Mouse (Mus musculus): ENCODE data around the gene Pex6. TPM values are rescaled to one million over a fixed set of nuclear protein-coding genes. Genes with fewer than 3 reads are reported as not detected.
A peak's percentile ranks its signal among the peaks of the same experiment; 100 is the strongest.

The Pex6 gene
- total RNA-seq (2014; rRNA removed) = 37.8 and 38.5 TPM in 2 replicates
- polyA plus RNA-seq (2015; fragmentation: Nextera tagmentation; extraction: Ambion mirVana) = 17.6 and 18.3 TPM in 2 replicates

DNA sequence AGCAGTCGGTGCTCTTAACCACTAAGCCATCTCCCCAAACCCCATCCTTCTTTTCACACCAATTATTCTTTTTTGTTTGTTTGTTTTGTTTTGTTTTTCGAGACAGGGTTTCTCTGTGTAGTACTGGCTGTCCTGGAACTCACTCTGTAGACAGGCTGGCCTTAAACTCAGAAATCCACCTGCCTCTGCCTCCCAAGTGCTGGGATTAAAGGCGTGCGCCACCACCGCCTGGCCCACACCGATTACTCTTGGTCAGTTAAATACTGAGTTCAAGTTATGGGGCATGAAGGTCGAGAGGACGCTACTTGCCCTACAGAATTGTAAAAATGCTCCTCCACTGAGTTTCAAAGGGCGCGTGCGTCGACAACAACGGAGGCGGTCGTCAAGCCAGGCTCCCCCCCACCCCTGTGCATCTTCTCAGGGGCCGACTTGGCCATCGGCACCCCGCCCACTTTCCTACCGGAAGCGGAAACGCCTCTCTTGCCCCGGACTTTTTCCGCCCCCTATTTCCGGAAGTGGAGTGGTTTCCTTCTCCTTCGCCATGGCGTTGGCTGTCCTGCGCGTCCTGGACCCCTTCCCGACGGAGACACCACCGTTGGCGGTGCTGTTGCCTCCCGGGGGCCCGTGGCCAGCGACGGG lies at the start of gene Pex6:
TSS of gene Pex6 (plus strand) at position 505 of the 639 bp plus-strand sequence.
- DNase-seq (ENCODE audit: low spot score) (peak; percentile 96), ATAC-seq (ENCODE audit: low FRiP score) (peak; percentile 92)
- no peaks in the 10 kb centered on the region for H3K27me3 ChIP-seq (ENCODE audit: insufficient read depth, low read length)
- TF ChIP-seq CTCF (IDR thresholded peaks at IDR 0.05) = peak; percentile 42
- H3K9me3 ChIP-seq (ENCODE audit: low read length) = no peaks in the 10 kb centered on the region
- peaks cover 16% of the 10 kb centered on the region for H3K36me3 ChIP-seq (ENCODE audit: insufficient read depth, low read length)
- peak within 1 kb of the TSS; percentile 100 for H3K4me2 ChIP-seq (ENCODE audit: low read depth, low read length, poor library complexity, severe bottlenecking)
- H3K27ac ChIP-seq (ENCODE audit: low read depth, low read length) = peak within 1 kb of the TSS; percentile 77
- peak within 1 kb of the TSS; percentile 89 for H3K9ac ChIP-seq (replicated peaks; ENCODE audit: low read length, poor library complexity, severe bottlenecking)
- peak within 1 kb of the TSS; percentile 97 for H3K4me3 ChIP-seq (ENCODE audit: low read depth, low read length)
- peaks cover 9% of the 10 kb centered on the region for H3K4me1 ChIP-seq (ENCODE audit: insufficient read depth, low read length)
- WGBS = 7% methylated on average over 35 of the region's 36 CpGs

DNA sequence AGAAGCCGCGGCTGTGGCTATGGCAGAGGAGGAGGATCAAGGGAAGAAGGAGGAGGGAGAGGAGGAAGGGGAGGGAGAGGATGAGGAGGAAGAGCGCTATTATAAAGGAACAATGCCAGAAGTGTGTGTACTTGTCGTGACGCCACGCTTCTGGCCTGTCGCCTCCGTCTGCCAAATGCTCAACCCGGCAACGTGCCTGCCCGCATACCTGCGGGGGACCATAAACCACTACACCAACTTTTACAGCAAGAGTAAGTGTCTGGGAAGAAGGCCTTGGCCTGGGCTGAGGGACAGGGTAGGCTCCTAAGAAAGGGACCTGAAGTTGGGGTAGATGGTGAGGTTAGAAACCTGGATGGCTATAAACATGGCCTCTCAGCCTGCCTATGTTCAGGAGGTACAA lies 49.3 kb upstream of the Pex6 start:
- H3K36me3 ChIP-seq (ENCODE audit: insufficient read depth, low read length) = peaks cover 82% of the 10 kb centered on the region
- ATAC-seq (ENCODE audit: low FRiP score) (no peak), DNase-seq (ENCODE audit: low spot score) (no peak)
- no peaks in the 10 kb centered on the region for H3K4me1 ChIP-seq (ENCODE audit: insufficient read depth, low read length)
- no peak overlapping the region for H3K4me3 ChIP-seq (ENCODE audit: low read depth, low read length)
- no peak overlapping the region for H3K27ac ChIP-seq (ENCODE audit: low read depth, low read length)
- WGBS = 89% methylated on average over 12 of the region's 12 CpGs
- no peak for TF ChIP-seq CTCF (IDR thresholded peaks at IDR 0.05)
- no peak overlapping the region for H3K9ac ChIP-seq (replicated peaks; ENCODE audit: low read length, poor library complexity, severe bottlenecking)
- H3K9me3 ChIP-seq (ENCODE audit: low read length) = no peaks in the 10 kb centered on the region
- no peaks in the 10 kb centered on the region for H3K27me3 ChIP-seq (ENCODE audit: insufficient read depth, low read length)
- no peak overlapping the region for H3K4me2 ChIP-seq (ENCODE audit: low read depth, low read length, poor library complexity, severe bottlenecking)

DNA sequence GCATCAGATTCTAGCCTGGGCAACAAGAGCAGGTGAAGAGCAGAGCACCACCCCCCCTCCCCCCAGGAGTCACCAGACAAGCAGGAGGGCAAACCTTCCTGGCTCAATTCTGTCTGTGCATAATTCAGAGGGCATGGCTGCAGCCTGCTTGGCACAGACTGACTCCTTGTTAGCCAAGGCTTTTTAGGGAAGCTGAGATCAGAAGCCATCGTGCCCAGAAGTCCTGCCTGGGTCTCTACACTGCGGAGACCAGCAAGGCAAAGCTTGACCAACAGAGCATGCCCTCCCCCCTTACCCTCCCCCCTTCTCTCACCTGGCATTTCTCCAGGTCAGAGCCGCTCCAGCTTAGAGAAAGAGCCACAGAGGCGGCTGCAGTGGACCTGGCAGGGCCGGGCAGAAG lies 48.5 kb upstream of the Pex6 start:
- no peak overlapping the region for H3K9ac ChIP-seq (replicated peaks; ENCODE audit: low read length, poor library complexity, severe bottlenecking)
- no peak for TF ChIP-seq CTCF (IDR thresholded peaks at IDR 0.05)
- no peak overlapping the region for H3K4me3 ChIP-seq (ENCODE audit: low read depth, low read length)
- H3K9me3 ChIP-seq (ENCODE audit: low read length) = no peaks in the 10 kb centered on the region
- ATAC-seq (ENCODE audit: low FRiP score) = no peak
- no peak overlapping the region for H3K27ac ChIP-seq (ENCODE audit: low read depth, low read length)
- H3K36me3 ChIP-seq (ENCODE audit: insufficient read depth, low read length) = peaks cover 78% of the 10 kb centered on the region
- no peak overlapping the region for H3K4me2 ChIP-seq (ENCODE audit: low read depth, low read length, poor library complexity, severe bottlenecking)
- H3K27me3 ChIP-seq (ENCODE audit: insufficient read depth, low read length) = no peaks in the 10 kb centered on the region
- DNase-seq (ENCODE audit: low spot score) = no peak
- WGBS = 87% methylated on average over 5 of the region's 5 CpGs
- H3K4me1 ChIP-seq (ENCODE audit: insufficient read depth, low read length) = no peaks in the 10 kb centered on the region

DNA sequence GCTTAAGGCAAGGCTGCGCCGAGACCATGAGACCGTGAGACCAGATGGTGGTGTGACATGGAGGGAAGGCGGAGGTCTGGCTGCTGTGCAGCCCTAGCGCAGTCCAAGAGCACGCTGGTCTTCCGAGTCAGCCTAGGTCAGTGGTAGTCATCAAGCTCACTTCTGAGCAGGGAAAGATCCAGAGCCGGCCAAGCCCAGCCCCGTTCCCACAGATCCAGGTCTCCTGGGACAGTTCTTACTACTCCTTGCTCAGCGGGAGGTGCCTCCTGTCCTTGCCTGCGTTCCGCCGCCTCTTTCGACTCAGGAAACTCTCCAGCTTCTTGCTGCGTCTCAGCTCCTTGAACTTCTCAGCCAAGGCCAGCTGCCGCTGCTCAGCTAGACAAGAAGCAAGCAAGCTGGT lies 43.6 kb upstream of the Pex6 start:
- no peaks in the 10 kb centered on the region for H3K4me1 ChIP-seq (ENCODE audit: insufficient read depth, low read length)
- no peak overlapping the region for H3K4me3 ChIP-seq (ENCODE audit: low read depth, low read length)
- H3K27ac ChIP-seq (ENCODE audit: low read depth, low read length) = no peak overlapping the region
- H3K9ac ChIP-seq (replicated peaks; ENCODE audit: low read length, poor library complexity, severe bottlenecking) = no peak overlapping the region
- H3K4me2 ChIP-seq (ENCODE audit: low read depth, low read length, poor library complexity, severe bottlenecking) = no peak overlapping the region
- H3K36me3 ChIP-seq (ENCODE audit: insufficient read depth, low read length) = peaks cover 51% of the 10 kb centered on the region
- DNase-seq (ENCODE audit: low spot score) (no peak), ATAC-seq (ENCODE audit: low FRiP score) (no peak)
- H3K9me3 ChIP-seq (ENCODE audit: low read length) = no peaks in the 10 kb centered on the region
- TF ChIP-seq CTCF (IDR thresholded peaks at IDR 0.05) = no peak
- no peaks in the 10 kb centered on the region for H3K27me3 ChIP-seq (ENCODE audit: insufficient read depth, low read length)
- WGBS = 85% methylated on average over 16 of the region's 16 CpGs

DNA sequence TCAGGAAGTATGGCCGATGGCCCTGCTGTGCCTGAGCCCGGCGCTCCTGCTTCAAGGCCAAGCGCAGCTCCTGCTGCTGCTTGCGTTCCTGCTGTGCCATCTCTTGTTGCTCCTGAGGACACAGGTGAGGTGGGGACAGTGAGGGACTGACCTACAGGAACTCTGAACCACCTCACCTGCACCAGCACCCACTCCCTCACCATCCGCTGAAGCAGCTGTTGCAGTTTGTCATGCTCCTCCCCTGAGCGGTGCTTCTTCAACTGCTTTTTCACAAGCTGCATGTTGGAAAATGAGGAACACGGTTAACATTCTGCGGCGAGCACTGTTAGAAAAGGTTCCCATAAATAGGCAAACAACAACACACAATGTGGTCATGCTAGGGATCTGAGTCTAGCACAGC lies 41.4 kb upstream of the Pex6 start:
- Histone ChIP-seq H3K4me3 (ENCODE audit: low read depth, low read length) (no peak overlapping the region), H3K9ac (replicated peaks; ENCODE audit: low read length, poor library complexity, severe bottlenecking) (no peak overlapping the region), H3K27me3 (ENCODE audit: insufficient read depth, low read length) (no peaks in the 10 kb centered on the region), H3K4me2 (ENCODE audit: low read depth, low read length, poor library complexity, severe bottlenecking) (no peak overlapping the region), H3K27ac (ENCODE audit: low read depth, low read length) (no peak overlapping the region), H3K36me3 (ENCODE audit: insufficient read depth, low read length) (peaks cover 34% of the 10 kb centered on the region), H3K9me3 (ENCODE audit: low read length) (no peaks in the 10 kb centered on the region), H3K4me1 (ENCODE audit: insufficient read depth, low read length) (peaks cover 10% of the 10 kb centered on the region; the same call in 1 of the 2 replicates)
- DNase-seq (ENCODE audit: low spot score) (no peak), ATAC-seq (ENCODE audit: low FRiP score) (no peak)
- no peak for TF ChIP-seq CTCF (IDR thresholded peaks at IDR 0.05)
- WGBS = 94% methylated on average over 10 of the region's 10 CpGs

DNA sequence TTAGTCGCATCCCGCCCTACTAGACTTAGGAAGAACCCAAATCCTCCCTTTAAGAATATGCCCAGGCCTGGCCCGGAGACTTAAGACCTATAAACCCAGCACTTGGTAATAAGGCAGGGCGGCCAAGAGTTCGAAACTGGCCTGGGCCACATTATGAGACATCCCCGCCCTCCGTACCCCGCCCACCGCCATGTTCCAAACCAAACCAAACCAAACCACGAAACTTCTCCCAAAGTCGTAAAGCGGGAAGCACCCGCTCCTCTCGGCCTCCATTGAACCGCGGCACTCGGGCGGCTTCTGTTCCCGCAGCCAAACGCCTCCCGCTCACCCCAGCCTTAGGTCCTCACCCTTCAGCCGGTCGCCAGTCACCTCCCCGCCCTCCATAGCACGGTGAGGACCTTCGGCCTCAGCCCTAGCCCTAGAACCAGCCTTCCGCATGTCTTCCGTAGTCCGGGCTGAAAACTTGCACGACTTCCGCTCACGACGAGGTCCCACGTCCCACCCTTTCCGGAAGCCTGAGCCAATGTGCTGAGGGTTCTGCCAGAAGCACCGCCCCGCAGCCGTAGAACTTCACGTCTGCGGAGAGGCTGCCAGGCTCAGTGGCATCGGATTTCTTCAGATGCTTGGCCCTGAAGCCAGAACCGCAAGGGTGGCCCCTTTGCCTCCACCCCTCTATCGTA lies 37.3 kb upstream of the Pex6 start, which contains the start of gene Rrp36:
TSS of gene Rrp36 (minus strand) at position 503 of the 680 bp plus-strand sequence.
- peak; percentile 85 for ATAC-seq (ENCODE audit: low FRiP score)
- peaks cover 52% of the 10 kb centered on the region for H3K36me3 ChIP-seq (ENCODE audit: insufficient read depth, low read length)
- peak; percentile 95 for DNase-seq (ENCODE audit: low spot score)
- peak within 1 kb of the TSS; percentile 55 for H3K9ac ChIP-seq (replicated peaks; ENCODE audit: low read length, poor library complexity, severe bottlenecking)
- peak within 1 kb of the TSS; percentile 55 for H3K27ac ChIP-seq (ENCODE audit: low read depth, low read length)
- no peaks in the 10 kb centered on the region for H3K9me3 ChIP-seq (ENCODE audit: low read length)
- H3K4me1 ChIP-seq (ENCODE audit: insufficient read depth, low read length) = peaks cover 14% of the 10 kb centered on the region; the same call in 1 of the 2 replicates
- WGBS = under 1% methylated on average over 43 of the region's 43 CpGs
- TF ChIP-seq CTCF (IDR thresholded peaks at IDR 0.05) = no peak
- no peaks in the 10 kb centered on the region for H3K27me3 ChIP-seq (ENCODE audit: insufficient read depth, low read length)
- peak within 1 kb of the TSS; percentile 58 for H3K4me3 ChIP-seq (ENCODE audit: low read depth, low read length)
- H3K4me2 ChIP-seq (ENCODE audit: low read depth, low read length, poor library complexity, severe bottlenecking) = peak within 1 kb of the TSS; percentile 83

Data from midbrain, postnatal 0 days (tissue).